Mouse (Mus musculus): Measurements from ENCODE around the gene Slc11a2. TPM values are rescaled to one million over a fixed set of nuclear protein-coding genes. Genes with fewer than 3 reads are reported as not detected.

The Slc11a2 gene
- polyA plus RNA-seq, 1 experiment from 2014 or later, result 15.0 TPM

- Histone ChIP-seq H3K27ac (ENCODE audit: low read depth) (peak overlapping the region; percentile 34; the same call in 1 of the 2 replicates), H3K9me3 (ENCODE audit: low read length) (no peaks in the 10 kb centered on the region), H3K4me1 (ENCODE audit: insufficient read depth) (peaks cover 49% of the 10 kb centered on the region), H3K27me3 (ENCODE audit: insufficient read depth, low read length) (no peaks in the 10 kb centered on the region), H3K9ac (replicated peaks) (0 out of 2 replicates have a peak overlapping the region, but pooled peaks have one; percentile 21), H3K4me2 (ENCODE audit: low read depth, low read length) (no peak overlapping the region), H3K36me3 (replicated peaks; ENCODE audit: insufficient read depth, low read length) (peaks cover 19% of the 10 kb centered on the region), H3K4me3 (ENCODE audit: low read depth, low read length) (no peak overlapping the region)
- DNase-seq (no peak), ATAC-seq (peak; percentile 25; the same call in 1 of the 2 replicates)
- 58% methylated on average over 4 of the region's 4 CpGs for whole genome bisulfite sequencing (ENCODE audit: insufficient replicate concordance)
- TF ChIP-seq EP300 (IDR thresholded peaks at IDR 0.05; ENCODE audit: low read depth) (no peak), CTCF (IDR thresholded peaks at IDR 0.05; ENCODE audit: low read depth) (no peak)
Measured at GRCm38 (mm10) chr15:100414011-100414410, 10.9 kb downstream of the Slc11a2 start.

- no peak overlapping the region for H3K4me3 ChIP-seq (ENCODE audit: low read depth, low read length)
- H3K27me3 ChIP-seq (ENCODE audit: insufficient read depth, low read length), result no peaks in the 10 kb centered on the region
- ATAC-seq (no peak), DNase-seq (no peak)
- peaks cover 24% of the 10 kb centered on the region for H3K36me3 ChIP-seq (replicated peaks; ENCODE audit: insufficient read depth, low read length)
- WGBS (ENCODE audit: insufficient replicate concordance), result 62% methylated on average over 4 of the region's 5 CpGs
- no peak overlapping the region for H3K4me2 ChIP-seq (ENCODE audit: low read depth, low read length)
- H3K4me1 ChIP-seq (ENCODE audit: insufficient read depth), result peaks cover 46% of the 10 kb centered on the region
- H3K27ac ChIP-seq (ENCODE audit: low read depth), result no peak overlapping the region
- no peak overlapping the region for H3K9ac ChIP-seq (replicated peaks)
- no peaks in the 10 kb centered on the region for H3K9me3 ChIP-seq (ENCODE audit: low read length)
- TF ChIP-seq CTCF (IDR thresholded peaks at IDR 0.05; ENCODE audit: low read depth) (no peak), EP300 (IDR thresholded peaks at IDR 0.05; ENCODE audit: low read depth) (no peak)
Measured at GRCm38 (mm10) chr15:100413306-100413705, 11.6 kb downstream of the Slc11a2 start.

GRCm38 (mm10) chr15:100411731-100412130 lies 13.1 kb downstream of the Slc11a2 start:
- TF ChIP-seq CTCF (IDR thresholded peaks at IDR 0.05; ENCODE audit: low read depth), result no peak
- no peak for TF ChIP-seq EP300 (IDR thresholded peaks at IDR 0.05; ENCODE audit: low read depth)
- DNase-seq (no peak), ATAC-seq (no peak)
- peak overlapping the region; percentile 50 for H3K27ac ChIP-seq (ENCODE audit: low read depth)
- H3K4me1 ChIP-seq (ENCODE audit: insufficient read depth), result peaks cover 39% of the 10 kb centered on the region
- no peaks in the 10 kb centered on the region for H3K27me3 ChIP-seq (ENCODE audit: insufficient read depth, low read length)
- no peak overlapping the region for H3K4me3 ChIP-seq (ENCODE audit: low read depth, low read length)
- H3K4me2 ChIP-seq (ENCODE audit: low read depth, low read length), result no peak overlapping the region
- whole genome bisulfite sequencing (ENCODE audit: insufficient replicate concordance), result 84% methylated on average over 5 of the region's 5 CpGs
- H3K36me3 ChIP-seq (replicated peaks; ENCODE audit: insufficient read depth, low read length), result peaks cover 38% of the 10 kb centered on the region
- H3K9ac ChIP-seq (replicated peaks), result no peak overlapping the region
- H3K9me3 ChIP-seq (ENCODE audit: low read length), result no peaks in the 10 kb centered on the region

- peak overlapping the region; percentile 80 for H3K27ac ChIP-seq (ENCODE audit: low read depth)
- WGBS (ENCODE audit: insufficient replicate concordance), result 38% methylated on average over 14 of the region's 14 CpGs
- H3K27me3 ChIP-seq (ENCODE audit: insufficient read depth, low read length), result no peaks in the 10 kb centered on the region
- DNase-seq (peak; percentile 93), ATAC-seq (peak; percentile 91)
- no peak; the same call in 1 of the 2 replicates for TF ChIP-seq EP300 (IDR thresholded peaks at IDR 0.05; ENCODE audit: low read depth)
- no peaks in the 10 kb centered on the region for H3K9me3 ChIP-seq (ENCODE audit: low read length)
- peaks cover 35% of the 10 kb centered on the region for H3K4me1 ChIP-seq (ENCODE audit: insufficient read depth)
- 0 out of 2 replicates have a peak overlapping the region, but pooled peaks have one; percentile 7 for H3K4me3 ChIP-seq (ENCODE audit: low read depth, low read length)
- peaks cover 40% of the 10 kb centered on the region for H3K36me3 ChIP-seq (replicated peaks; ENCODE audit: insufficient read depth, low read length)
- H3K9ac ChIP-seq (replicated peaks), result peak overlapping the region; percentile 52; the same call in 1 of the 2 replicates
- H3K4me2 ChIP-seq (ENCODE audit: low read depth, low read length), result peak overlapping the region; percentile 54
Measured at GRCm38 (mm10) chr15:100410918-100411672, 13.8 kb downstream of the Slc11a2 start.

- Histone ChIP-seq H3K4me1 (ENCODE audit: insufficient read depth) (peaks cover 18% of the 10 kb centered on the region), H3K36me3 (replicated peaks; ENCODE audit: insufficient read depth, low read length) (peaks cover 76% of the 10 kb centered on the region)
- TF ChIP-seq EP300 (IDR thresholded peaks at IDR 0.05; ENCODE audit: low read depth) (no peak), CTCF (IDR thresholded peaks at IDR 0.05; ENCODE audit: low read depth) (no peak)
Measured at GRCm38 (mm10) chr15:100406088-100406487, 18.8 kb downstream of the Slc11a2 start.

GRCm38 (mm10) chr15:100403318-100404000 lies 21.4 kb downstream of the Slc11a2 start:
- DNase-seq (no peak), ATAC-seq (peak; percentile 51; the same call in 1 of the 2 replicates)
- Histone ChIP-seq H3K27ac (ENCODE audit: low read depth) (peak overlapping the region; percentile 55), H3K4me2 (ENCODE audit: low read depth, low read length) (peak overlapping the region; percentile 61), H3K9ac (replicated peaks) (no peak overlapping the region; the same call in none of the 2 replicates), H3K4me1 (ENCODE audit: insufficient read depth) (peaks cover 17% of the 10 kb centered on the region; the same call in 1 of the 2 replicates), H3K4me3 (ENCODE audit: low read depth, low read length) (peak overlapping the region; percentile 23), H3K9me3 (ENCODE audit: low read length) (no peaks in the 10 kb centered on the region), H3K27me3 (ENCODE audit: insufficient read depth, low read length) (no peaks in the 10 kb centered on the region), H3K36me3 (replicated peaks; ENCODE audit: insufficient read depth, low read length) (peaks cover 83% of the 10 kb centered on the region)
- WGBS (ENCODE audit: insufficient replicate concordance), result 79% methylated on average over 16 of the region's 16 CpGs
- no peak for TF ChIP-seq EP300 (IDR thresholded peaks at IDR 0.05; ENCODE audit: low read depth)
- TF ChIP-seq CTCF (IDR thresholded peaks at IDR 0.05; ENCODE audit: low read depth), result no peak

More at GRCm38 (mm10) chr15:100406088-100406487, 18.8 kb downstream of the Slc11a2 start:
- Histone ChIP-seq H3K9me3 (ENCODE audit: low read length) (no peaks in the 10 kb centered on the region), H3K9ac (replicated peaks) (no peak overlapping the region), H3K4me2 (ENCODE audit: low read depth, low read length) (no peak overlapping the region), H3K4me3 (ENCODE audit: low read depth, low read length) (no peak overlapping the region), H3K27me3 (ENCODE audit: insufficient read depth, low read length) (no peaks in the 10 kb centered on the region), H3K27ac (ENCODE audit: low read depth) (no peak overlapping the region)
- DNase-seq, result no peak
- WGBS (ENCODE audit: insufficient replicate concordance), result 37% methylated on average over 5 of the region's 5 CpGs
- ATAC-seq, result no peak

Measured in liver, postnatal 0 days (tissue).